Mouse (Mus musculus) retina, embryonic 14.5 days (tissue): ENCODE data around the gene Tpra1.
A peak's percentile ranks its signal among the peaks of the same experiment; 100 is the strongest.

Experiments
- DNase-seq: peaks from one replicate; pipeline ENCODE4 v3.0.0-alpha.2; 2015; ENCODE audit warnings: low spot score

The Tpra1 gene

GRCm38 (mm10) chr6:88928026-88928425 is 26.0 kb downstream of the Tpra1 start:
- DNase-seq = no peak

- no peak for DNase-seq
Measured at GRCm38 (mm10) chr6:88928576-88928975, 26.5 kb downstream of the Tpra1 start.

- peak; percentile 65 for DNase-seq
Measured at GRCm38 (mm10) chr6:88929451-88929850, 27.4 kb downstream of the Tpra1 start.

GRCm38 (mm10) chr6:88930049-88930448 is 28.0 kb downstream of the Tpra1 start:
- DNase-seq = no peak

GRCm38 (mm10) chr6:88931449-88931848 is 29.4 kb downstream of the Tpra1 start:
- no peak for DNase-seq

GRCm38 (mm10) chr6:88934132-88934531 is 32.1 kb downstream of the Tpra1 start:
- DNase-seq = no peak

GRCm38 (mm10) chr6:88934816-88935215 is 32.8 kb downstream of the Tpra1 start:
- DNase-seq = no peak

- DNase-seq = peak; percentile 79
Measured at GRCm38 (mm10) chr6:88935735-88936276, 33.8 kb downstream of the Tpra1 start.

- DNase-seq = no peak
Measured at GRCm38 (mm10) chr6:88936342-88937213, 34.5 kb downstream of the Tpra1 start.

GRCm38 (mm10) chr6:88937214-88937549 is 35.1 kb downstream of the Tpra1 start:
- no peak for DNase-seq

GRCm38 (mm10) chr6:88937971-88938663 is 36.1 kb downstream of the Tpra1 start:
- DNase-seq = peak; percentile 63

- DNase-seq = no peak
Measured at GRCm38 (mm10) chr6:88938664-88939055, 36.6 kb downstream of the Tpra1 start.

GRCm38 (mm10) chr6:88939281-88940089 is 37.4 kb downstream of the Tpra1 start:
- no peak for DNase-seq

GRCm38 (mm10) chr6:88940090-88940916 is 38.3 kb downstream of the Tpra1 start:
- DNase-seq = no peak

GRCm38 (mm10) chr6:88941628-88942027 is 39.6 kb downstream of the Tpra1 start:
- no peak for DNase-seq

- DNase-seq = peak; percentile 73
Measured at GRCm38 (mm10) chr6:88942595-88942994, 40.5 kb downstream of the Tpra1 start.

- DNase-seq = no peak
Measured at GRCm38 (mm10) chr6:88943666-88944065, 41.6 kb downstream of the Tpra1 start.

- DNase-seq = no peak
Measured at GRCm38 (mm10) chr6:88946442-88946841, 44.4 kb downstream of the Tpra1 start.

- no peak for DNase-seq
Measured at GRCm38 (mm10) chr6:88947771-88948170, 45.7 kb downstream of the Tpra1 start.

- DNase-seq = no peak
Measured at GRCm38 (mm10) chr6:88956725-88957124, 54.7 kb downstream of the Tpra1 start.

- DNase-seq = no peak
Measured at GRCm38 (mm10) chr6:88957313-88957712, 55.3 kb downstream of the Tpra1 start.
